Mouse (Mus musculus) megakaryocyte, embryonic 14.5 days (primary cell): ENCODE measurements around the gene Foxf1.

ENCODE experiments used
- FLI1 ChIP-seq: IDR thresholded peaks from 2 replicates; pipeline ENCODE4 v1.6.1; 2012; ENCODE audit warnings: low read length, inconsistent platforms, mixed read lengths
- GATA1 ChIP-seq: IDR thresholded peaks from 3 replicates; pipeline ENCODE4 v1.6.1; 2012; ENCODE audit warnings: mixed read lengths, low read length, inconsistent platforms, borderline replicate concordance

DNA sequence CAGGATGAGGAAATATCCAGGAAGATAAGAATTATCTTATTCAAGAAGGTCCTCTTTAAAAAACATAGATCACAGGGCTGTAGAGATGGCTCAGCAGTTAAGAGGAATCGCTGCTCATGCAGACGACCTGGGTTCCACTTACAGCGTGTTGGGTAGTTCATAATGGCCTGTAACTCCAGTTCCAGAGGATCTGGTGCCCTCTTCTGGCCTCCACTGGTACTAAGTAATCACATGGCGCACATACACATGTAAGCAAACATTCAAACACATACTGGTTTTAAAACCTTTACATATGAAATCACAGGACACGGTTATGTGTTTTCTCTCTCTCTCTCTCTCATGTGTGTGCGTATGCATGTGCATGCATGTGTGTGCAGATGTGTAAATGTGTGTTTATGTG lies 52.7 kb downstream of the Foxf1 start:
- TF ChIP-seq GATA1 (no peak), FLI1 (no peak)
